Mouse (Mus musculus): ENCODE results near the gene Atp6v1a.

The Atp6v1a gene

DNA sequence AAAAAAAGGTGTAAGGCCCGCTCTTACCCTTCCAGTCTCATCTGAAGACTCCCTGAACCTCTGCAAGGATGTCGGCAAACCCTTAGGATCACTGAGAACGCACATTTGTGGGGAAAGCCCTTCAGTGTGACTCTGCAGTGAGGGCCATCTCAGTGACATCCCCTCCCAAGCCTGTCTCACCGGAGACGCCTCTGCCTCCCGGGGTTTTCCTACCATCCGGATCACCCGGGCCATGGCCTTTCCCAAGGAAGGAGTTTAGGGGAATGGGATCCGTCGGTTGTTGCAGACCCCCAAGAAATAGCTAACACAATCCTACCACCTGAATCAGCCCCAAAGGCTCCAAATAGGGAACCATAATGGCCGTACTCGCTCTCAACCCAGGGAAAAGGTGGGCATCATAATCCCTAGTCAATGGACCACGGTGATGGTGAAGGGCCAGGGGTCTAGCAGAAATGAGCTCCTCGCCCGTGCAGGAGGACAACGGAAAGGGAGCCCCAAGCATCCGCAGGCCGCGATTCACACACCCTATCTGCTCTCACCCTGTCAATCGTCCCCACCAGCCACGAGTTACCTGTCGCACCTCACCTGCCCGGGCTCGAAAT lies 1.0 kb downstream of the Atp6v1a start:
- no peak for DNase-seq (ENCODE audit: low read depth)

DNA sequence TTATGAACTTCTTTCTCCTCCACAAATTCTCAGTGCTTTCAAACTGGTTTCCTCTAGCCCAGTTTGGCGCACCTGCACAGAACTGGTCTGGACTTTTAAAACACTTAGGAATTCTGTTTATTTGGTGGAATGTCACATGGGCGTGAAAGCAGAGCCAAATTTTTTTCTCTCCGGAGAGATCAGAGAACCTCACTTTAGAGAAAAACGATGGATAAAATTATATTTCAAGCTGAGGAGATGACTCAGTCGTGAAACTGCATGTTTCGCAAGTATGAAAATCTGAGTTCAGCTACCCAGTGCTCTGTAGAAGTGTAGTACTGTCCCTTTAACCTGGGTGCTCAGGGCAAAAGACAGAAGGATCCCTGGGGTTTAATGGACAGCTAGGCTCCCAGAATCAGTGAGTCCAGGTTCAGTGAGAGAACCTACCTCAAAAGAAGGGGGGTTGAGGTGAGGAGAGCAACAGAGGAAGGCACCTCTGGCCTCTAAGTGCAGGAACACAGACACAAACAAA lies 2.9 kb downstream of the Atp6v1a start:
- peak; percentile 72 for DNase-seq (ENCODE audit: low read depth)

DNA sequence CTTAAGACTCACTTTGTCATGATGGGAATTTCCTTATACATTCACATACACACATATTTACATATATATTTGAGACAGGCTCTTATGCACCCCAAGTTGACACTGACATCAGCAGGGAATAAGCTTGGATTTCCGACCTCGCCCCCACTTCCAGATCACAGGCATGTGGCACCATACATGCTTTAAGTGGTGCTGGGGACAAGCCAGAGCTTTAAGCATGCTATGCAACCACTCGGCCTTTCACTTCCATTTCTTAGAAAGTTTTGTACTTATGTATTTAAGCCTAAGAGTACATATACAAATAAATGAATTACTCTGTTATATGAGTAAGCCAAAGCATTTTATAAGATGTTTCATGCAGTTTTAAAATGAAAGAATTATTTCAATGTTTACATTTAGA lies 6.3 kb downstream of the Atp6v1a start:
- DNase-seq (ENCODE audit: low read depth), result no peak

DNA sequence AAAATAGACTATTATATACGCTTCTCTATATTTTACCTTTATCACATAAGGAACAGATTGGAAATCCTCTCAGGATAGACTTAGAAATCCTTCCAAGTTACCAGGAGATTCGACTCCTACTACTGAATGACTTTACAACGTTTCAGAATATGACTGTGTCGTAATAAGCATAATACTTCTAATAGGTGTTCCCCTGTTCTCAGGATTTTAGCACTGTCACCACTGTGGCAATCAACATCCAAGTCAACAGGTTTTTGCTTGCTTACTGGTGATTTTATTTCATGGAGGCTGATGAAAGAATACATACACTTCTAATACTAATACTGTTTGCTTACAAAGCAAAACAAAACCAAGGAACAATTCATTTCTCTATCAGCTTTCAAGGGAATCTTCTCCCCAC lies 7.2 kb downstream of the Atp6v1a start:
- DNase-seq (ENCODE audit: low read depth), result peak; percentile 49

DNA sequence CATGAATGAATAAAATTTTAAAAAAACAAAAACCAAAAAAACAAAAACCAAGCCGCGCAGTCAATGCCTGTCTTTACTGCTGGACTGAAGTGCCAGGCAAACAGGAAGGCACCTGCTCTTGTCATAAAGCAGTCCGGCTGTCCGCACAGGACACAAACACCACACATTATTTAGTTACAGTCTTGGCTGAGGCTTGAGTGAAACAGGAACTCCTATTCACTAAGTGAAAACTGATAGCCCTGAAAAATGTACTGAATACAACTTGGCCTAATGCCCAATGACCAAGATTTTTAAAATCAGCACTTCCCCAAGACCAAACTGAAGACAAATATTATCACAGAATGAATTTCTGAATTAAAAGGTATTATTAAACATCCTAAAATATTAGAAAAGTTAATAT lies 13.1 kb downstream of the Atp6v1a start:
- peak; percentile 69 for DNase-seq (ENCODE audit: low read depth)

DNA sequence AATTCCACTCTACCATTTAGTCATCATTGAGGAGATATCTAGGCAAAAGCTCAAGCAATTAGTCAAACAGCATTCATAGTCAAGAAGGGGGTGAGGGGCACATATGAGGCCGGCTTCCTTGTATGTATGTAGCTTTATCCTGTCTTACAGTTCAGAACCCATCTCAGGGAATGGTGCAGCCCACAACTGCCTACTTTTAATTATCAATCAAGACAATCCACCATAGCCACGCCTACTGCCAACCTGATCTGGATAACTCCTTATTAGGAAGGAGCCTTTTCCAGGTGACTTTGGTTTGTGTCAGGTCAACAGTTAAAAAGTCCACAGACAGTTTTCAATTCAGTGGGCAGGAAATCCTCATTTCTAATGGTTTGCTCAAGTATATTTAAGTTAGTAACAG lies 14.1 kb downstream of the Atp6v1a start:
- DNase-seq (ENCODE audit: low read depth), result no peak

DNA sequence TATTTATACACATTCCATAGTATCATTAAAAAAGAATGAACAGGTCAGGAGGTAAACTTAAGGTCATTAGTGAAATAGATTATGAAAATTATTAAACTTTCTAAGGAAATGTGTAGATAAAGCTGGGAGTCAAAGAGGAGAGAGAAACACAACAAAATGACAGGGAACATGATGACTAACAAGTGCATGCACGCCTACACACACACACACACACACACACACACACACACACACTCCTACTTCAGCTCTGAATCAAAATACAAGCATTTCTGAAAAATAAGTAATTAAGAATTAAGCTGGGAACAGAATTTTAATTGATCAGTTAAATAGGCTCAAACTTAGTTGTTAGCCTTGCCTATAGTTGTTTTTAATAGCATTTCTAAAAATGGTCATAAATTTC lies 14.8 kb downstream of the Atp6v1a start:
- no peak for DNase-seq (ENCODE audit: low read depth)

DNA sequence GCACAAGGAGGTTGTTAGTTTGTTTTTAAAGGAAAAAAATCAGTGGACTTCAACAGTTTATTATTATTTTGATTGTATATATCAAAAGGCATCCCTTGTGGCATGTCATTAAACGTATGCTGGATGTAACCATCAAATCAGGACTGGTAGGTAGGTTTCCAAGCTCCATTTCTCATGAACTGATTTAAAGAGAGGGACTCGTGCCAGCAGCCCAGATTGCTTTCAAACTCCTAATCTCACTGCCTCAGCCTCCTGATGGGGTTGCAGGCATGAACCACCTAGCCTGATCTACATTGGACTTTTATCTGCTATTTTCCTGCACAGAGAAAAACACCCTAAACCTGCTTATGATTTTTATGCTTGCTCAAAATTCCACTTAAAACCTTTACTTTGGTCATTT lies 15.7 kb downstream of the Atp6v1a start:
- no peak for DNase-seq (ENCODE audit: low read depth)

DNA sequence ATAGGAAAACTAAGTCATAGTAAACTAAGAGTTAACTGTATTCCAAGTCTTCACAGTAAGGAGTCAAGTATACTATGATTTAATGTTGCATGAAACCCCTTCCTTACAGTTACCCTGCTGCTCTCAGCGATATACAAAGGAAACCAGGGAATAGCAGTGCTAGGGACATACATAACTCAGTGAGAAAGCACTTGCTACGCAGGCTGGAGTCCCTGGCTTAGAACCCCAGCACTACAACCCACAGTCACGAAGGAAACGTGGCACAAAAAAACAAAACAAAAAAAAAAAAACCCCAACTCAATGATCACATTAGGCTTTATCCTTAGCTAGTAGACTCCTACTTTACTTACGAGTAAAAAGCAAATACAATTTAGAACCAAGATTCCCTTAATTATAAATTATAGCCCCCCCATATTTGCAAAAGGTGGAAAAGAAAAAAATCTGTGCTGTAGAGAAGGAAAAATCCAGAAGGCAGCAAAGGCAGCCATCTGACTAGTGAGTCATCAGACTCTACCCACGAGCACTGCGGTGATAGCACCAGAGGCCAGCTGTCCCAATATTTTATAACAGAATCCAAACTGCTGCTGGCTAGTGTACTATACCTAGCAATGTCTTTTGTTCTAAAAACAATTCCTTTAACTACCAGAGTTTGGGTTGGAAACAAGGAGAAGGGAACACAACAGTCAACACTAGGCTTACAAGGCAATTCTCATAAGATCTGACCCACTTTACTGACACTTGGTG lies 16.4 kb downstream of the Atp6v1a start:
- DNase-seq (ENCODE audit: low read depth), result peak; percentile 42

DNA sequence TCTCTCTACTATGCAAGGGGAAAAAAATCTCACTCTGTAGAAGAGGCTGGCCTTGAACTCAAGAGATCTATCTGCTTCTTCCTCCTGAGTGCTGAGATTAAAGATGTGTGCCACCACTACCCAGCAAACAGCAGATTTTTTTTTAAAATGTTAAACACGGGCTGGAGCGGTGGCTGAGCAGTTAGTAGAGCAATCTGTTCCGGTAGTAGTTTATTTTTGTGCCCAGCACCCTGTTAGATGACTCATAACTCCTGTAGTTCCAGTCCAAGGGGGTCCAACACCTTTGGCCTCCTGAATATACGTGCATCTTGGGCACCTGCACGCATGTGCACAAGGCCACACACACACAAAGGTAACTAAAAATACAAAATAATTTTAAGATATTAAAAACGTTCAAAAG lies 16.9 kb downstream of the Atp6v1a start:
- DNase-seq (ENCODE audit: low read depth), result no peak

DNA sequence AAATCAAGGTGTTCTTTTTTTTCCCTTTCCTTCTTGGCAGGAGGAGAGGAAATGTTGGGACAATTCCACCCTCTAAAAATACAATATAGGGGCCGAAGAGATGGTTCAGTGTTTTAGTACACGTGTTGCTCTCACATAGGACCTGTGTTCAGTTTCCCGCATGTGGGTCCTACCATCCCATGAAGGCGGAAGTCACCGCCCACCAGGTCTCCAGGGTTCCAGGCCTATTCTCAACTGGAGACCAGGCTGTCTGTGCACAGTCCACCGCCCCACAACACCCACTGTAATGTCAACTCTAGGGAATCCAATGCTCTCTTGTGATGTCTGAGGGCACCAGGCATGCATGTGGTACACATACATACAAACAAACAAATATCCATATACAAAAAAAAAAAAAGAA lies 17.4 kb downstream of the Atp6v1a start:
- DNase-seq (ENCODE audit: low read depth), result no peak

DNA sequence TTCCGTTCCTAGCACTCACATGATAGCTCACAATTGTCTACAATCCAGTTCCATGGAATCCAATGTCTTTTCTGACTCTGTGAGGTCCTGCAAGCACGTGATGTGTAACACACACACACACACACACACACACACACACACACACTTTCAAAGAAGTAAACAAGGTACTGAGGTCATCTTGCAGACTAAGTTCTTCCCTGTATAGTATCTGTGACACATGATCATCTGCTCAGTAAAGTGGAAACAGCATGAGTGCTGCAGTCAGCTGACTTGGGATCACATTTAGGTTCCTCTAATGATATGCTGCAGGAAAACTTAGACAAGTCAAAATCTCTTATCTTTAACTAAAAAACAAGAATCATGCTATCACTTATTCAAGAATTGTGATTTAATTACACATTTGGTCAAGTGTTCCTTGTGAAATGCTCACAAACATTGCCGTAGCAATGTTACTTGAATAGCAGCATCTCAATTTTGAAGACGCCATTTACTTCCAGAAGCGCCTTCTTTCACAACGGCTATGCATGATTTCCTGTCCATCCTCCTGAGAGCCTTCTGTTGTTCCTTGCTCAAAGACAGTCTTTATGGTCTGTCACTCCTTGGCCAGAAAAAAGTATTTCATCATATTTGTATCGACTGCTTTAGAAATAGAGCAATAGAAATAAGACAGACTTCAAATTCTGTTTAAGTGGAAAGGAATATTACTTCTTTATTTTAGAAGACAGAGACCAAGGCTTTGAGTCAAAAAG lies 19.6 kb downstream of the Atp6v1a start:
- peak; percentile 42 for DNase-seq (ENCODE audit: low read depth)

DNA sequence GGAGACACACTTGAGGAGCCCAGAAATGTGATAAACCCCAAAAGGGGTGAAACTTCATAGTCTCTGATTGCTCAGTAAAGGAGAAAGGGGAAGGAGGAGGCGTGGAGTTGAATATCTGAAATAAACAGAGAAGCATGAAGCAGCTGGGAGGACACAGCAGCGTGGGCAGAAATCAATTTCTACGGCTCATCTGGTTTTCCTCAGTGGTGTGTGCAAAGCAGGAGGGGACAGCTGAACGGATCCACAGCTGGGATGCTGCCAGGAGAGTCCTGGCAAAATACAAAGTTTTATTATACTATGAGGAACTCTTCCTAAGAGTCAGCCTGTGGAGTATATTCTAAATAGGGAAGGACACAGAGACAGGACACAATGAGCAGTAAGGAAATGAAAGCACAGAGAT lies 30.5 kb downstream of the Atp6v1a start:
- no peak for DNase-seq (ENCODE audit: low read depth)

DNA sequence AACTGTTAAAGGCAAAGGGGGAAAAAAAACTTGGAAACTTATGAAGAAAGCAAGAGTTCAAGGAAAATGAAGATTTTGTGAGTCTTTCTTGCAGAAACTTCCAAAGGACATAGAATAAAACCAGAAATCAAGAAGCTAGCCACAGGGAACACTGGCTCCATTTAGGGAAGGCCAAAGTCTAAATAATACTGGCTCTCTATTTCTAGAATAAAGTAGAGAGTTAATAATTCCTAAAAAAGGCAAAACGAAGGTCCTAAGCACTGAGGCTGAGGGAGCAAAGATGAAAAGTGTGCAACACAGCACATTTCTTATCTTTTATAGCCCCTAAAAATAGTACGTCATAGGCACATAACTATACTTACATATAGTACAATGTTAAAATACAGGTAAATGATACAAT lies 34.3 kb downstream of the Atp6v1a start:
- DNase-seq (ENCODE audit: low read depth), result no peak

DNA sequence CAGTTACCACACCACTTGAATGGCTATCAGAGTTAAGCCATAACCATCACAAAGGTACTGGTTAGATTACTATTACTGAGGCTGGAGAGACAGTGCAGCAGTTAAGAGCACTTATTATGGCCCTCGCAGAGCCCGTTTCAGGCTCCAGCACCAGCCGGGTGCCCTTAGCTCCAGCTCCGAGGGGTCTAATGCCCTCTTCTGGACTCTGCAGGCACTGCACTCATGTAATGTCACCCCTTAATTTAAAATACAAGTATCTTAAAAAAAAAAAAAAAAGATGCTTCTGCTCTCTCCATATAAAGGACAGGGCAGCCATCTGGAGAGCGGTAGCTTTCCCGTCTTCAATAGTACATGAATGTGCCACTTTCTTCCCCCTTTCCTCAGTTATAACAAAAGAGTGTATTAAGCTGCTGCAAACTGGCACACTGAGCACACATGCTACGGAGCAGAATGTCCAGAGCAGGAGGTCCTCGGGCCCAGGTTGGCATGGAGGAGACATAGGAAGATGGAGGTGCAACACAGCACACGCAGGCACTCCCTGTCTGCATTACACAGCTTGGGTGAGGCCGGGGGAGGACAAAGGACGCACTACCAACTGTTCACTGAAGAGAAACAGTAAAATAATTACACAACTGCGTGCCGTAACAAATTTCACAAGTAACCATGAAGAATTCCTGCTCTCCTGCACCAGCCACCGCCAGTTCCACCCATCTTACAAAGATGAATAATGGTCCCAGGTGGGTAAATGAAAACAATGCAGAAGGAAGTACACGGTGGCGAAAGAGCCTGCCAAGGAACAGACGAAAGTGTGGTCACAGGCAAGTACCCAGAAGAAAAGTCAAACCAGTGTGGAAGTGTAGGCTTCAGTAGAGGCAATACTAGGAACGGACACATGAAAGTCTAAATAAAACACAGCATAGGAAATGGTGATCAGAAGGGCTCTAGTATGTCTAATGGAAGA lies 35.4 kb downstream of the Atp6v1a start:
- DNase-seq (ENCODE audit: low read depth), result peak; percentile 28

DNA sequence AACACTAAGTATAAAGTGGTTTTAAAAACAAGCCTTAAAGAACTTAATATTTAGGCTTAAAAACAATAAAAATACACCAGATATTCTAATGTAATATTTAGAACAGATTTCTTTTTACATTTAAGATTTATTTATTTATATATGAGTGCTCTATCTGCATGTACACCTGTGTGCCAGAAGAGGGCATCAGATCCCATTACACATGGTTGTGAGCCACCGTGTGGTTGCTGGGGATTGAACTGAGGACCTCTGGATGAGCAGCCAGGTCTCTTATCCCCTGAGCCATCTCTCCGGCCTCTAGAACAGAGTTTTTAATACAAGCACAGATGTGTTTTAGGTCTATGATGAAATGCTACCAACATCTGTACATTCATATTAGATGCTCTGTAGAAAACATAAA lies 36.6 kb downstream of the Atp6v1a start:
- DNase-seq (ENCODE audit: low read depth), result no peak

DNA sequence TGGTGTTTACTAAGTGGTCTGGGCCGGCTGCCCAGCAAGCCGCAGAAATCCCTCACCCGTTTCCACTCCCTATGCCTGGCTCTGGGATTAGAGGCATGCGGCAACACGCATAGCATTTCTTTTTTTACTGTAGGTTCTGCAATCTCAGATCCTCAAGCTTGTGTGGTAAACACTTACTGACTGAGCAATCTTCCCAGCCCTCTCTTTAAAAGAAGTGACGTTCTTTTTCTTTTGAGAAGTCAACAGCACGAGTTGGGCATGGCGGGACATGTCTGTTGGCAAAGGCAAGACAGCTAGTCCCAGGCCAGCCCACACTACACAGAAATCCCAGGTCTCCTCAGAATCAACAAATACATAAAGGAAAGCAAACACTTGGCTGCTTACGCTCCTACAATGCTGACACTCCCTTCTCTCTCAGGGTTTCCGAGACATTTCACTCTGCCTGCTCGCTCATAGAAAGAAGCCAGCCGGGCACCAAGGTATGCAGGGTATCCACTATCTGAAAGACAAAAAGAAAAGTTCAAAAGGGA lies 38.3 kb downstream of the Atp6v1a start:
- DNase-seq (ENCODE audit: low read depth), result no peak

DNA sequence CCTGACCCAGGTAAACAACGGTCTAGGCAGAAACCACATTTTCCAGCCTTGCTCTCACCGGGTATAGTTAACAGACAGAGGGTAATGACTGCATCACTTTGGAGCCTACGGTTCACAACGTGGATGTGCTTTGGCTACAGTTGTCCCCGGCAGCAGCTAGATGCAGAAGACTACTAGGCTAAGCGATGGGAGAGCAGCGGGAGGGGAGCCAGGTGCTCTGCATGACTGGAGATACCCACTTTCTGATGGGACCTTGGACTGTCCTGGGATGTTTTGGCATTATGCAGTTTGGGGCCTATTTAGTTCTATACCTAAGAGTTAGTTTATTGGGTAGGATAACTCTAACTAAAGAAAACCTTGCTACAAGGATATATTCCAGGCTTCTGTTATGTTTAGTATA lies 40.1 kb downstream of the Atp6v1a start:
- DNase-seq (ENCODE audit: low read depth), result no peak

DNA sequence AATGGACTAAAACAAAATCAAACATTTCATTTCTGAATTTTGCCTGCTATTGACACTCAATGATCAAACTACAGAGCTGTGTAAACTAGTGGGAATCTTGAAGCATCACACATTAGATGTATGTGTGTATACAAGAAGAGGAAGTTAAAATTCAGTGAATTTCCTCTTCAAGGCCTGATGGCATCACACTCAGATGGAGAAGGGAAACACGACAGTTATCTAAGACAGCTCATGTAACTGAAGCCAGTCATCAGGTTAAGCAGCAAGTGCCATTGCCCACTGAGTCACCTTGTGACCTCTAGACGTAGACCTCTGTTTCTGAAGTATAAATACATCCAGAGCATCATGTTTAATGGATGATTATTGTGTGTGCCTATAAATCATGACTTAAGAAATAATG lies 51.9 kb downstream of the Atp6v1a start:
- DNase-seq (ENCODE audit: low read depth), result peak; percentile 70

DNA sequence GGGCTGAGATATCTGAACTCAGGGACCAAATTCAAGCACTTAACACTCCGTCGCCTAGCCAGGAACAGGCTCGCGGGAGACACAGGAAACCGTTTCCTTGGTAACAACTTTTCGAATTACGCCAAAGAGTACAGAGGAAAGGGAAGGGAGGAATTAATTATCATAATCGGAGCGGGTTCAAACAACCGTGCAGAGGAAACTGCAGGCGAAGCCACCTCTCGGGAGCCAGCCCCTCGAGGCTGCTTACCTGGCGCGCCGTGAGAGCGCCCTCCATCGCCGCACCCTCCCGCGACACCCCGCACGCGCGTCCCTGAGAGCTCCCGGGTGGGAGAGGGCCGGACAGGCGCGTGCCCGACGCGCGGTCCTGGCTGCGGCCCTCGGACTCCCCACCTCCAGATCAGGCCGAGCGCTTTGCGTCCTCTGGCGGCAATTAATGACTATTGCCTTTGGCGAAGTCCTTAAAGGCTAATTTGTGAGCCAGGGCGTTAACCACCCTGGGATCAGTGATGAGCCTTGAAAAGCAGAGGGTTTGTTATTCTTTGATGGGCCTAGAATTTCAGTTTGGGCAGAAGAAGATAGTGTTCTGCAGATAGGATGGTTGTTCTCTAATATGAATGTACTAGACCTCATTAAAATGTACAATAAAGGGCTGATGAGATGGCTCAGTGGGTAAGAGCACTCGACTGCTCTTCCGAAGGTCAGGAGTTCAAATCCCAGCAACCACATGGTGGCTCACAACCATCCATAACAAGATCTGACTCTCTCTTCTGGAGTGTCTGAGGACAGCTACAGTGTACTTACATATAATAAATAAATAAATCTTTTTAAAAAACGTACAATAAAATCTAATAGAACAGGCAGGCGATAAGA lies 76.2 kb downstream of the Atp6v1a start, which contains the start of gene Gramd1c:
Gene Gramd1c (minus strand): TSS at position 321 of the 870 bp plus-strand sequence.
- no peak for DNase-seq (ENCODE audit: low read depth)

DNA sequence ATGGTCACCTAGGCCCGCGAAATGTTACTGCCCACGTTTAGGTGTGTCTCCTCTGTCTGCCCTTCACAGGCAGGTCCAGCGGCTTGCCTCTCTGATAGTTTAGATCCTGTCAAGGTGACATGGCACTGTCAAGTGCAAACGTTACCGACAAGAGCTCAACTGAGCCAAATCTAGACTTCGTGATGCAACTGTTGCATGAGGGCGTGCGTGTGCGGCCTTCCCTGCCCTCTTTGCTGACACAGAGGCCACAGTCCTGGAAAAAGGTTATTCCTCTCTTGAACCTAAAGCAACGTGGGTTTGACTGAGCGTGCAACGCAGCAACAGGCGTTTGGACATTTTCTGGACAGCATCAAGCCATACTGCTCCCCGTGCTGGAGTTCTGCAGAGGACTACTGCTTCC lies 78.2 kb downstream of the Atp6v1a start:
- no peak for DNase-seq (ENCODE audit: low read depth)

All from 416B (cell line).